Mouse (Mus musculus) retina, embryonic 14.5 days (tissue): ENCODE data around the gene Hist2h2ab.
"Not testable (repeated sequence)": the region's sequence is repeated elsewhere in the genome, so short reads cannot be mapped to it uniquely, and the experiment has no call there.

Experiments used
- DNase-seq: peaks from one replicate; pipeline ENCODE4 v3.0.0-alpha.2; 2015; ENCODE audit warnings: low spot score

The Hist2h2ab gene

GRCm38 (mm10) chr3:96237904-96238511 is 18.3 kb downstream of the Hist2h2ab start:
- DNase-seq, result peak; percentile 60

- not testable (repeated sequence) for DNase-seq
Observed at GRCm38 (mm10) chr3:96238954-96239793, 19.5 kb downstream of the Hist2h2ab start, which contains the start of gene Hist2h3c2. Hist2h3c2 (minus strand) TSS chr3:96239127.

- peak; percentile 65 for DNase-seq
Observed at GRCm38 (mm10) chr3:96239949-96240798, 20.5 kb downstream of the Hist2h2ab start, which contains the start of gene Hist2h2aa2. Hist2h2aa2 (minus strand) TSS chr3:96240276.

- DNase-seq, result no peak
Observed at GRCm38 (mm10) chr3:96240799-96241197, 21.1 kb downstream of the Hist2h2ab start.

- no peak for DNase-seq
Observed at GRCm38 (mm10) chr3:96243921-96244572, 24.4 kb downstream of the Hist2h2ab start.

- peak; percentile 80 for DNase-seq
Observed at GRCm38 (mm10) chr3:96245003-96245886, 25.6 kb downstream of the Hist2h2ab start, which contains the start of gene Hist2h2aa1. Hist2h2aa1 (plus strand) TSS chr3:96245497.

- not testable (repeated sequence) for DNase-seq
Observed at GRCm38 (mm10) chr3:96246018-96246417, 26.4 kb downstream of the Hist2h2ab start.

- not testable (repeated sequence) for DNase-seq
Observed at GRCm38 (mm10) chr3:96246427-96246856, 26.8 kb downstream of the Hist2h2ab start, which contains the start of gene Hist2h3c1. Hist2h3c1 (plus strand) TSS chr3:96246685.

- DNase-seq, result no peak
Observed at GRCm38 (mm10) chr3:96247356-96248140, 27.9 kb downstream of the Hist2h2ab start.

GRCm38 (mm10) chr3:96248141-96249033 is 28.7 kb downstream of the Hist2h2ab start:
- no peak for DNase-seq

- DNase-seq, result no peak
Observed at GRCm38 (mm10) chr3:96249034-96249345, 29.3 kb downstream of the Hist2h2ab start.

GRCm38 (mm10) chr3:96250890-96251289 is 31.2 kb downstream of the Hist2h2ab start:
- DNase-seq, result no peak

GRCm38 (mm10) chr3:96251787-96252186 is 32.1 kb downstream of the Hist2h2ab start:
- no peak for DNase-seq

GRCm38 (mm10) chr3:96254683-96255355 is 35.2 kb downstream of the Hist2h2ab start:
- DNase-seq, result peak; percentile 62

- DNase-seq, result no peak
Observed at GRCm38 (mm10) chr3:96255926-96256593, 36.4 kb downstream of the Hist2h2ab start.

GRCm38 (mm10) chr3:96257190-96257589 is 37.5 kb downstream of the Hist2h2ab start:
- DNase-seq, result no peak

- no peak for DNase-seq
Observed at GRCm38 (mm10) chr3:96260220-96260619, 40.6 kb downstream of the Hist2h2ab start.

- DNase-seq, result no peak
Observed at GRCm38 (mm10) chr3:96261623-96262022, 42.0 kb downstream of the Hist2h2ab start.
